Mouse (Mus musculus) kidney, adult 9 months (tissue): ENCODE measurements at regions not wholly inside any gene's neighbourhood (a gene's known extent, or its start where the extent isn't known, plus 50 kb on each side); places are given as distances from the start of the nearest gene placed in this dataset.

Experiments
- DNase-seq: peaks from one replicate; pipeline ENCODE4 v3.0.0; 2022

- DNase-seq, result no peak
These were observed 279.2 kb upstream of the Fat1 start for GRCm38 (mm10) chr8:44656031-44656430.

GRCm38 (mm10) chr8:44656470-44656869 lies 278.8 kb upstream of the Fat1 start:
- DNase-seq, result no peak

GRCm38 (mm10) chr8:44661696-44662095 lies 273.6 kb upstream of the Fat1 start:
- peak; percentile 1 for DNase-seq

- DNase-seq, result no peak
These were observed 248.1 kb upstream of the Fat1 start for GRCm38 (mm10) chr8:44687126-44687525.

GRCm38 (mm10) chr8:44689837-44690592 lies 245.2 kb upstream of the Fat1 start:
- DNase-seq, result no peak

GRCm38 (mm10) chr8:44690593-44690950 lies 244.7 kb upstream of the Fat1 start:
- DNase-seq, result no peak

- no peak for DNase-seq
These were observed 244.1 kb upstream of the Fat1 start for GRCm38 (mm10) chr8:44691140-44691539.

- DNase-seq, result no peak
These were observed 243.1 kb upstream of the Fat1 start for GRCm38 (mm10) chr8:44692036-44692688.

GRCm38 (mm10) chr8:44694861-44695260 lies 240.4 kb upstream of the Fat1 start:
- no peak for DNase-seq

GRCm38 (mm10) chr8:44696066-44696853 lies 239.0 kb upstream of the Fat1 start:
- DNase-seq, result peak; percentile 20

- no peak for DNase-seq
These were observed 235.7 kb upstream of the Fat1 start for GRCm38 (mm10) chr8:44699384-44700105.

GRCm38 (mm10) chr8:44704595-44705265 lies 230.5 kb upstream of the Fat1 start:
- DNase-seq, result no peak

GRCm38 (mm10) chr8:44708659-44709170 lies 226.5 kb upstream of the Fat1 start:
- DNase-seq, result no peak

- DNase-seq, result no peak
These were observed 225.9 kb upstream of the Fat1 start for GRCm38 (mm10) chr8:44709171-44709940.

GRCm38 (mm10) chr8:44734577-44734976 lies 200.7 kb upstream of the Fat1 start:
- DNase-seq, result no peak

GRCm38 (mm10) chr8:44735801-44736200 lies 199.4 kb upstream of the Fat1 start:
- DNase-seq, result no peak

- DNase-seq, result no peak
These were observed 191.9 kb upstream of the Fat1 start for GRCm38 (mm10) chr8:44743353-44743752.

- DNase-seq, result no peak
These were observed 190.1 kb upstream of the Fat1 start for GRCm38 (mm10) chr8:44744991-44745658.

- DNase-seq, result peak; percentile 49
These were observed 176.5 kb upstream of the Fat1 start for GRCm38 (mm10) chr8:44758727-44759126.

GRCm38 (mm10) chr8:44762731-44763130 lies 172.5 kb upstream of the Fat1 start:
- no peak for DNase-seq

- no peak for DNase-seq
These were observed 170.1 kb upstream of the Fat1 start for GRCm38 (mm10) chr8:44765194-44765593.
